Mouse (Mus musculus): ENCODE measurements at regions not wholly inside any gene's neighbourhood (a gene's known extent, or its start where the extent isn't known, plus 50 kb on each side); places are given as distances from the start of the nearest gene placed in this dataset.

DNA sequence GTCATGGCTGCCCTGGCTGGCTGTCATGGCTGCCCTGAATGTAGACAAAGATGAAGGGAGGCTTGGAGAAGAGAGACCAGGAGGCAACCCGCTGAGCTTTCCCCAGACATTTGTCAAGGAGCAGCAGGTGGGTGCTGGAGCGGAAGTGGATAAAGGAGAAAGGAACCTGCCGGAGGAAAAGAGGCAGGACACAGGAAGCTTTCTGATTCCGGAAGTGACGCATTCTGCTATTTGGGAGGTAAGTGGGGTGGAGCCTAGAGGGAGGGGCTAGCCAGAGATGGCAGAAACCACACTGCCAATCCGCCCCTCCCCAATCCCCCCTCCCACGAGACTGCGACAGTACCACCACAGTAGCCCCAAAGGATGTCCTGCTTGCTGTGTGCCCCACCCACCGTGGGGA is 80.1 kb downstream of the Gm572 start:
- in situ Hi-C loops (cut with MboI; ENCODE audit: low sequenced_read_pairs), result no loop called here

- in situ Hi-C loops (cut with MboI; ENCODE audit: low sequenced_read_pairs), result no loop called here
Measured at GRCm38 (mm10) chr4:148723934-148724719, 80.1 kb upstream of the Casz1 start.

- in situ Hi-C loops (cut with MboI; ENCODE audit: low sequenced_read_pairs), result no loop called here
Measured at GRCm38 (mm10) chr4:148728800-148729199, 75.4 kb upstream of the Casz1 start.

- in situ Hi-C loops (cut with MboI; ENCODE audit: low sequenced_read_pairs), result no loop called here
Measured at GRCm38 (mm10) chr4:148731586-148731985, 72.6 kb upstream of the Casz1 start.

DNA sequence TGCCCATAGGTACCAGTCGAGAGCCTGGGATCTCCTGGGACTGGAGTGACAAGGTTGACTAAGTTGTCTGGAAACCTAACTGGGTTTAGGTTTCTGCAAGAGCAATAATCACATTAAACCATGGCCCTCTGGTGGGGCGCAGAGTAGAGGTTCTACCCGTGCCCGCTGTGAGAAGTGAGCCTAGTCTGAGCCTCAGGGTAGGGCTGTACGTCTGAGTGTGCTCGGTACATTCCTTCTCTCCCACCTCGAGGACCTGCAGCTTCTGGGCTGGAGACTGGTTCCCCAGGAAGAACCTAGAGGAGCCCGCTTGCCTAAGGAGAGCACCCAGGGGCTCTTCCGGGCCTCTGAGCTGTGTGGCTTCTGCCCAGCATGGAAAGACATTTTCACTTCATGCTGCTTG is 70.2 kb upstream of the Casz1 start:
- in situ Hi-C loops (cut with MboI; ENCODE audit: low sequenced_read_pairs), result no loop called here

GRCm38 (mm10) chr4:148734547-148734946 is 69.7 kb upstream of the Casz1 start:
- in situ Hi-C loops (cut with MboI; ENCODE audit: low sequenced_read_pairs), result no loop called here

DNA sequence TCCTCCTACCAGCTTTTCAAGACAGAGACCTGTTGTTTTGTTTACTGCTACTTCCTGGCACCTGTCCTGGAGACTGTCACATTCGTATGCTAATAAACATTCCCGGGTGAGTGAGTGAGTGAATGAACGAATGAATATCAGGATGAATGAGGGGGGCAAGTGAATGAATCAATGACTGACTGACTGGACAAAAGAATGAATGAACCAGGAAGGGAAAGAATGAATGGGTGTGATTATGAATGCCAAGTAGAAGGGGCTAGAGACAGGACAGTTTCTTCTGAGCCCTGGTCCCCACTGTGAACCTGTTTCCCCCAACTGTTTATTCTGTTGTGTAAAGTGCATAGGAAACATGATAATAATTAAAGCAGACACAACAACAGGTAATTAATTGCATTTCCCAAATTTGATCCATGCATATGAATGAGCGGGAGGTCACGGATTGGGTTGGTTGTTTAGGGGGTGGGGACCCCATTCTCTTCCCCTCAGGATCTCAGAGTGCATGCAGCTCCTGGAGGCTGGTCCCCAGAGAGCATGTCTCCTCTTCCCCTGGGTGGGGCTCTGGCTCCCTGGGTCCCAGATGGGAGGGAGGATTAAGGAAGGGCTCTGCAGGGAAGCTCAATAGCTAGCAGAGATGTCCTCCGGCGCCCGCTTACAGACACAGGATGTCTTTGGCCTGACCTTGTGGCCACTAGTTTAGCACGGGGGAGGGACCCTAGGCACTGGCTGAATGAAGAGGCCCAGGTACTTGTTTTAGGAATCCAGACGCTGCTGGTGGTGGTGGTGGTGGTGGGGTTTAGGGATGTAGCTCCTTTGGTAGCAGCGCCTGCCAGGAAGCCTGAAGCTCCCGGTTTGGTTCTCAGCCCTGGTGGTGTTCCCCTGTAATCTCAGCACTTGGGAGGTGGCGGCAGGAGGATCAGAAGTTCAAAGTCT is 65.4 kb upstream of the Casz1 start:
- in situ Hi-C loops (cut with MboI; ENCODE audit: low sequenced_read_pairs), result no loop called here

- in situ Hi-C loops (cut with MboI; ENCODE audit: low sequenced_read_pairs), result loop anchor here (10.0 kb wide), 1 partner anchor 162 kb away; no protein-coding TSS in a partner anchor
Measured at GRCm38 (mm10) chr4:148742549-148743413, 61.4 kb upstream of the Casz1 start.

GRCm38 (mm10) chr4:148743414-148743844 is 60.8 kb upstream of the Casz1 start:
- in situ Hi-C loops (cut with MboI; ENCODE audit: low sequenced_read_pairs), result loop anchor here (10.0 kb wide), 1 partner anchor 161 kb away; no protein-coding TSS in a partner anchor

GRCm38 (mm10) chr4:148744053-148744452 is 60.2 kb upstream of the Casz1 start:
- in situ Hi-C loops (cut with MboI; ENCODE audit: low sequenced_read_pairs), result loop anchor here (10.0 kb wide), 1 partner anchor 161 kb away; no protein-coding TSS in a partner anchor

GRCm38 (mm10) chr4:148746460-148747314 is 57.5 kb upstream of the Casz1 start:
- in situ Hi-C loops (cut with MboI; ENCODE audit: low sequenced_read_pairs), result loop anchor here (10.0 kb wide), 1 partner anchor 158 kb away; no protein-coding TSS in a partner anchor

- in situ Hi-C loops (cut with MboI; ENCODE audit: low sequenced_read_pairs), result loop anchor here (10.0 kb wide), 1 partner anchor 158 kb away; no protein-coding TSS in a partner anchor
Measured at GRCm38 (mm10) chr4:148747315-148747644, 56.9 kb upstream of the Casz1 start.

DNA sequence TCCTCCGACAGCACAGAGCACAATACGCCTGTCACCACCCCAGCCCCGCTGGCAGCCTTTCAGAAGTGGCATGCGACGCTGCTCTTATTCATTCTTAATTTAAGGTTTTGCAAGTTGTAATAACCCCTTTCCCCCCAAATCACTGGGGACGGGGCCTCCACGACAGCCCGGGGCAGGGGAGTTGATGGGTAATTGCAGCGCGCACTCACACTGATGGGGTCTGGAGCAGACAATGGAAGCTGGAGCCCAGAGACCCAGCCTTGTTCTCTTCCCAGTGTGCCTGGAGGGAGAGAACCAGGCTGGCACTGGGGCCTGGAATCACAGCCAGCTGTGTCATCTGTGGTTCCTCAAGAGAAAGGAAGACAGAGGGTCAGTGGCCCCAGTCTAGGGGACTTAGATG is 54.2 kb upstream of the Casz1 start:
- in situ Hi-C loops (cut with MboI; ENCODE audit: low sequenced_read_pairs), result no loop called here

GRCm38 (mm10) chr4:148751591-148751990 is 52.6 kb upstream of the Casz1 start:
- in situ Hi-C loops (cut with MboI; ENCODE audit: low sequenced_read_pairs), result no loop called here

GRCm38 (mm10) chr4:148752360-148753093 is 51.7 kb upstream of the Casz1 start:
- in situ Hi-C loops (cut with MboI; ENCODE audit: low sequenced_read_pairs), result no loop called here

DNA sequence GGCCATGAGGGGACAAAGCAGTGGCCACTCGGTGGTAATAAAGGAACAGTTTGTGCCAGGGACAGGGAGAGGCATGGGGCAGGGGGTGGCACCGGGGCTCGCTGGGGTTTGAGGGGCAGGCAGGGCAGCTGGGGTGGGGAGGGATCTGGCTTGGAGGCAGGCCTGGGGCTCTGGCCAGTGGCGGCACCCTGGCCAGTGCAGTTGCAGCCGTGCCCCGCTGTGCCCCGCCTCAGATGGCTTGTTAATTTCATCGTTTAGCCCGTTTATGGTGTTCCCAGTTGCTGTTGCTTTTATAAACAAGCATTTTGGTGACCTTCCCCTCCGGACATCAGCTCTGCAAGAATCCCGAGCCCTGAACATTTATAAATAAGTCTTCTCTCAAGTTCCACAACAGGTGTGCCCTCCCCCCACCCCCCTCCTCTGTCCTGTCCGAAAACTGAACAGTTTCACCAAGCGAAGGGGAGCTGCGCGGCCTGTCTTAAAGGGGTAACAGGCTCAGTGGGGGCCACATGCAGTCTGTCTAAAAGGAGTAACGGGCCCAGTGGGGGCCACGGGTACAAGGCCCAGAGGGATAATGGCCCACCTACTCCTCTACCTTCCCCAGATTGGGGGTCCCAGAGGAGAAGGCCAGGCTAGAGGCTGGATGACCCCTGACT is 51.0 kb upstream of the Casz1 start:
- in situ Hi-C loops (cut with MboI; ENCODE audit: low sequenced_read_pairs), result no loop called here

- in situ Hi-C loops (cut with MboI; ENCODE audit: low sequenced_read_pairs), result no loop called here
Measured at GRCm38 (mm10) chr4:148753849-148754248, 50.4 kb upstream of the Casz1 start.

Measured in CH12F3 (cell line).